Mouse (Mus musculus): ENCODE measurements around the gene Timm44.
A peak's percentile ranks its signal among the peaks of the same experiment; 100 is the strongest.
"Not testable (repeated sequence)": the region's sequence is repeated elsewhere in the genome, so short reads cannot be mapped to it uniquely, and the experiment has no call there.

The Timm44 gene

DNA sequence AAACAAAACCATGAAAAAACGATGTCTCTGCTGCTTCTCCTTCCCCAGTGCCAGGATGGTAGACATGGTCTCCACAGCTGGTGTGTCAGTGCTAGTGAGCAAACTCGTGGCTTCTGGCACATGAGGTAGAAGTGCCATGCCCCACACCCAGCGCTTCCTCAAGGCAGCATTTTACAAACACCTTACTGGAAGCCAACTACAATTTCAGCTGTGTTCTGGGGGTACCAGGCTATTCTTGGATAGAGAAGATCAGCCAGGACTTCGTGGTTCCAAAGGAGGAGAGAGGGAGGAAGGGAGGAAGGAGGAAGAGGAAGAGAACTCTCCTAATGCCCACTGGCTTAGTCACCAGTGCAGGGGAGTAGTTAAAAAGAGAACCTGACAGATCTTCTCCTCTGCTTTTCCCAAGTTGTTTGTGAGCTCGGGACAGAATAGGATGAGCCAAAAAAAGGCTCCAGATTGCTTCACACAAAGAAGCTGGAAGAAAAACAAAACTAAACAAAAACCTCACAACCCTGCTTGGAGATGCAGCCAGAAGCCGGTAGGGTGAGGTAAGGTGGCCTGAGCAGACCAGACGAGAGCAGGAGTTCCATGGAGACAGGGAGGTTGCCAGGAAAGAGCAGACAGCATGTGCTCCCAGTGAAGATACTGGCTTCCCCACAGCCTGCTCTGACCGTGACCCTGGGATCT is 12.5 kb downstream of the Timm44 start:
- DNase-seq, result no peak

DNA sequence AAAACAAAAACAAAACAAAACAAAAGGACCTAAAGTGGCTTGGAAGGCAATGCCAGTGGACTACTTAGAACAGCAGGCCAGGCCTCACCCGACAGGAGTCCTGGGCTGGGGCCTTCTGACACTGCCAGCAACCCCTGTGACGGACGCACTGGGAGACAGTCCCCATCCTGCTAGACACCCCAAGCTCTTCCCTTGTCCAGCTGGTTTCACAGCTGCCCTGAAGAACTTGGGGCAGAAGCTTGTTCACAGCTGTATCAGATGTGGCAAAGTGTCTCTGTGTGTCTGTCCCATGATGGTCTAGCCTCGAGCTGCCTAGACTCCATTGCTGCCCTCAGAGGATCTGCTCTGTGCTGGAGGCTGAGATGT is 15.9 kb downstream of the Timm44 start:
- DNase-seq, result no peak

DNA sequence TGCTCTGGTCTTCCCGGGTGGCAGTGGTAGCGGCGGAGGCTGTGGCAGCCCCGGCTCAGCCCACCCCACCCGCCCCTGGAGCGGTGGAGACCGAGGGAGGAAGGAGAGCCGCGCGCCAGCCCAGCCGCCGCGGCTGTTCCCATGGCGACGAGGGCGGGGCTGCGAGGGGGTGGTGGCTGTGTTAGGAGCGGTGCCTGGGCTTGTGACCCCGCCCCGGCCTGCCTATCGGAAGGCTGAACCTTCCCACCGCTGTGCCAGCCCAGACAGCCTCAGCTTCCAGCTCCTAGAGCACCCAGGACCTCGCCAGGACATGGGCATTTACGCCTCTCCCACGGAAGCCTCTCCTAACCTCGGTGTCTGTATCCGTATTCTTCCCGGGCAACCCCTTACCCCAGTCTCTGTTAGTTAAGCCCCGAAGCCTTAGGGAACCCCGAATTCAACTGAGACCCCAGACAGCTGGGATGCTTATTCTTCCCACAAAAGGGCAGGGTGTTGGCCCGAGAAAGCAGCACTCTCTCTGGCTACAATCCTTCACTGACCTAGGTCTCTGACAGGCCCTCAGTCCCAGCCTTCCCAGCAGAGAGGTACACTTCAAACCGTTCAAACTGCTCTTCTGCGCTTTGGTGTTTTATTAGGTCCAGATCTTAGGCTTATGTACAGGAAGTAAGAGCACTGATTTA is 16.4 kb downstream of the Timm44 start, which contains the start of gene Ctxn1:
TSS of gene Ctxn1 (minus strand) at position 150 of the 680 bp plus-strand sequence.
- DNase-seq, result peak; percentile 70

DNA sequence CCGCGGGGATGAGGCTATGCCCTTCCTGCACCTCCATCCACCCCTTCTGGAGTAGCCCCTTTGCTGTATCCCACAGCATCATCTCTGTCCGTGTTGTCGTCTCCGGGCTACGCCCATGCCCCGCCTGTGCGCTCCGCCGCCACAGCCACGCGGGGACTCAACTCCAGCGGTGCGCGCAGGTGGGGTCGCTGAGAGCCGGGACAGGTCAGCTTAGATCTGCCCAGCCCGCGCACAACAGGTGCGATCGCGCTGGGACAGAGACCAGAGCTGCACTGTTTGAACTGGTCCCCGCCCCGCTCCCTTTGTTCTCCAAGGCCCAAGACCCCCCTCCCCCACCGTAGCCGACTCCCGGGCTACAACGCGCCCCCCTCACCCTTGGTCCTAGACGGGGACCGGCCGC is 17.0 kb downstream of the Timm44 start:
- peak; percentile 46 for DNase-seq

DNA sequence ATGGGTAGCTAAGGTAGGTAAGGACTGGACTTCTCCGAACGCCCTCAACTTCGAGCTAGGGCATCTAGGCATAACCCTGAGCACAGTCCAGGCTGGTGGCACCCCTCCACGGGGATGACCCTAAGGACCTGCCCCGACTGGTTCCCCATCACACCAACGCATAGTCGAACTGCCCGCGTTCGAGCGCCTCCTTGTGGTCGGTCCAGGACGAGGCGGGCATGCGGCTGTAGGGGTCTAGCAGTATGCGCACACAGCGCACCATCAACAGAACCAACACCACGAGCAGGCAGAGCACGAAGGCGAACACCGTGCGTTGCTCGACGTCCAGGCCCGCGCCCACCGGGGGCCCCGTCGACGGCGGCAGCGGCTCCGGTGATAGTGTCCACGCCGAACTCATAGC is 17.5 kb downstream of the Timm44 start:
- peak; percentile 58 for DNase-seq

DNA sequence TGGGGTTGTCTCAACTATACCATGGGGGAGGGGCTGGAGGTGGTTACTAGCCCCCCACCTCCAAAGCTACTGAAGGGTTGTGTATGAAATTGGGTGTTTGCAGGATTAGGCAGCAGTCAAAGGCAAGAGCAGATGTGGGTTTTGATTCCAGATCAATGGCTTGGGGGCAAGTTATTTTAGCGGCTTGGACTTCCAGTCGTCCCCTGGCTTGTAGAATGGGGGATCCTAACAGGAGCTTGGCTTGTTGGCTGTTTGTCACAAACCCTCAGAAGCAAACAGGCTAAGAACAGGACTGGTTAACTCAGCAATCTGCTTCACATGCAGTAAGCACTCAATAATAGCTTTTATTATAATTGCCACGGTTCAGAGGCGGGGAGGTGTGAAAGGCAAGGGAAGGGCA is 18.4 kb downstream of the Timm44 start:
- no peak for DNase-seq

DNA sequence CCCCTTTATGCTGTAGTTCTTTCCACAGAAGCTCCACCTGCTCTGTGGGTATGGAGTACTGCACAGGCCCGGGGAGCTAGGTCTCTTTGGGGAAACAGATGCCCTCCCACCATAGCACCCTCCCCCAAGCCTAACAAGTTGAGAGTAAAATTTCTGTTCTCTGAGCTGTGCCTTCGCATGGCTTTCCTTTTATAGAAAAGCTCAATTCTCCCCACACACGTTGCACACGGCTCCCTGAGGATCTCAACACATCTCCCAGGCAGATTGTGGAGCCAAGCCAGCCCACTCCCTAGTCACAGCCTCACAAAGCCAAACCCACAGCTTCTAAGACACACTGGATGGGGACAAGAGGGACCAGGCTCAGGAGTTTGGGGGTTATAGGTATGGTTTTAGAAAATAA is 18.8 kb downstream of the Timm44 start:
- no peak for DNase-seq

DNA sequence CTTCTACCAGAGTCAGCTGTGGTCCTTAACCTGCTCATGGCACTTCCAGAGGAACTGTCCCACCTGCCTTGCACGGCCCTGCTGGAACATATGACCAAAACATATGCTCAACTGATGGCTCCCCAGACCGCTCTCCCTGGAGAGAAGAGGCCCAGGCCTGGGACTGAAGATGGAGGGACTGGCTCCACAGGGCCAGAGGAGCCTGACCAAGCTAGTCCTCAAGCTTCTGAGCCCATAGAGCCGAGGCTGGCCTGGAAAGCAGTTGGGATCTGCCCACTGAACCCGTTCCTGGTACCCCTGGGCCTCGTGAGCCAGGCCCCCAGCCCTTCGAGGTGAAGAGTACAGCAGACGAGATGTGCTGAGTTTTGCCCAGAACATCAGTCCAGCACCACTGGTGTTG is 20.2 kb downstream of the Timm44 start:
- DNase-seq, result not testable (repeated sequence)

DNA sequence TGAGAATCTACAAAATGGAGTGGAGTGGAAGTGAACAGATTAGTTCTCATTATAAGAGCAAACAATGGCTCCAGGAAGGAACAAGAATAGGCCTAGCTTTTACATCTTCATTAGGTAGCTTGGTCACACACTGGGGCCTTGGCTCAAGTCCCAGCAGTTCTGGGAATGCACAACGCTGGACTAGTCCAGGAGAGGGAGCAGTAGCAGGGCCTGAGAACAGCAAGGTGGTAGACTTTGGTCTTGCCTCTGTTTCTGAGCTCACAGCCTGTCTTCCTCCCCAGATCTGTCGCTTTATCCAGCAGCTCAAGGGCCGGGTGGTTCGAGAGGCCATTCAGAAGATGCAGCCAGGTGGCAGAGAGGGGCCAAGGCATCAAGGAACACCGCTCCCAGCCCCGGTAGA is 21.7 kb downstream of the Timm44 start:
- DNase-seq, result peak; percentile 78

DNA sequence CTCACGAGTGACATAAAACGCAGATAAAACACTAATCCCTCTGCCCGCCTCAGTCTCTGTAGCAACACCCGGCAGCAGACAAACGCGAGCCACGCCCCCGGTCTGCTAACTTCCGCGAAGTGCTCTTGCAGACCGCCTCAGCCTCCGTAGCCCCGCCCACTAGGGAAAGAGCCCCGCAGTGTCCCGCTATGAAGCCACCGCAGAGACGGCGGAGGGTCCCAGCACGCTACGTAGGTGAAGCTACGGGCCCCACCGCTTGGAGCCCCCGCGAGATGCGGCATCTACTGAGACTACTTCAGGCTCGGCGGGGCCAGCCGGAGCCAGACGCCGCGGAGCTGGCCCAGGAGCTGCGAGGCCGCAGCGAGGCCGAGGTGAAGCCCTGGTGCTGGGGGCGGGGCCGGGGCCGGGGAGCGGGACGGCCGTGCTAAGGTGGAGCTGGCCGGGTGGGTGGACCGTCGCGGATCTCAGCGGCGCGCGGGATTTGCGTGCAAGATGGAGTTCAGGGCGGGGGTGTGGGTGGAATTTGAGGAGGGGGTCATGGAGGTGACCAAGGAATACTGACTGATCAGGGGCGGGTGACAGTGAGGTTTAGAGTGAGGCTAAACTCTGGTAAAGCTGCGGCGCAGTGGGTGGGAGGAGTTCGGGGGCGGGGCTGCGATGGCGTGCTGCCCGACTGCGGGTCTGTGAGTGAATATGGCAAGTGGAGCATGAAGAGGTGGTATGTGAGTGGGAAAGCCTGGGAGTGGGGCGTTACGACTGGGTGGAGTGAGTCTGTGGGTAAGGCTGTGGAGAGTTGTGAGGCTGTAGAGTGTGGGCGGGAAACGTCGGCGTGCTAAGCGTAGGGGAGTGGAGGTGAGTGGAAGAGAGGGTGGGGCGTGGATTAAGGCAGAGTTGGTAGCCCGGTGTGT is 22.5 kb downstream of the Timm44 start, which contains the start of gene Snapc2:
TSS of gene Snapc2 (plus strand) at position 147 of the 908 bp plus-strand sequence.
- DNase-seq, result peak; percentile 92

DNA sequence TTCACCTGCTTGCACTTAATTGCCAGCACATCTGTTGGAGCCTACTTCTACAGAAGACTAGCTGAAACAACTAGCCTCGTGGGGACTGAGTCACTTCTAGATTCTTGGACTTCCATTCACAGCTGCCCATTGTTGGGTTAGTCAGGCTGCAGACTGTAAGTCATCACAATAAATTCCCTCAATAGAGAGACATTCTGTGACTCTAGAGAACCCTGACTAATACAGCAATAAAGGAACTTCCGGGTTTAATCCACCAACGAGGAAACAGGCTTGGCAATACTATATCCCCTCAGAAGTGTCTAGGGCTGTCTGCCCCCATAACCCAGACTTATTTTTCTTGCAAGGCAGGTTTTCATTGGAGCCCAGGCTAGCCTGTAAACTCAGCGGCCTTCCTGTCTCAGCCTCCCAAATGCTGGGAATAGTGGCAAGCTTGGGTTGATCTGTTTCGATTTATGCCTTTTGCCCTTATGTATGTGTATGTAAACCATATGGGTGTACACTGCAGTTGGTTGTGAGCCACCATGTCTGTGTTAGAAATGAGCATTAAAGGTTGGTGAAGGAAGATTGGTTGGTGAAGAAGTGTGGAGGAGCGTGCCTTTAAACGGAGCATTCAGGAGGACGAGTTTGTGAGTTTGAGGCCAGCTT is 23.5 kb downstream of the Timm44 start:
- no peak for DNase-seq

DNA sequence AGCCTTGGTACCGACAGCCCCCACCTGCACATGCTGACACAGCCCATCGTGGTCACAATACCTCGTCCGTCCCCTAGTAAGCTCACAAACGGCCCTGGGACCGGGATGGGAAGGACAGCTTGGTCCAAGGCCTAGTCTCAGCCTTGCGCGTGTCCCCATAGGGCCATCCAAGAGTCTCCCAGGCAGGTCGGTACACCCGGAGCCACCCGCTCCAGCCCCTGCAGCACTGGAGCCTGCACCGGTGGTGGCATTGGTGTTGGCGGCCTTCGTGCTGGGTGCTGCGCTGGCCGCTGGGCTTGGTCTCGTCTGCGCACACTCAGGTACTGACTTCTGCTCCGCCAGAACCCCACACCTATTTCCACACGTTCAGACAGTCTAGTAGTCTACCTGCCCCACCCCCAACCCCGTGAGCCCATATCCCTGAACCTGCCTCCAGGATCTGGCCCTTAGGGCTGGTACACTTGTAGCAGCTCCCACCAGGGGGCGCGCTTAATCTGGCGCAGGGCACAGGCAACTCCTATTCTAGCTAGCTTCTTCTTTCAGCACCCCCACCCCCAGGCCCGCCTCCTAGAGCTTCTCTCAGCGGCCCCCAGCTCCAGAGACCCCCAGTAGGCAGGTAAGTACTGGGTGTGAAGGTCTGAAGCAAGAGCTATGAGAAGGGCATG is 25.3 kb downstream of the Timm44 start:
- DNase-seq, result peak; percentile 81

DNA sequence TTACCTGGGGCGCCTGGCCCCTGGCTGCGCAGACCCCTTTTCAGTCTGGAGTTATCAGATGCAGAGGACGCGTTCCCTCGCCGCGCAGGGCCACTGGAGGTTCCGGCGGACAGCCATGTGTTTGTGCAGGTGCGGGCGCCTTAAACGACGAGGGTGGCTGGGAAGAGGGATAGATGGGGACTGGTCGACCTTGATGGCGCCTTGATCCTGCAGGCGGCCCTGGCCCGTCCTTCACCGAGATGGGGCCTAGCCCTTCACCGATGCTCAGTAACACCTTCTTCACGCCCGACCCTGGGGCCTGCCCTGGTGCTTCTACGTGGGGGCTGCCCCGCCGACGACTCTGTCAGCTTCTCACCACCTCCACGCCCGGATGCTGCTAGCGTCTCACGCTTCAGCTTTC is 26.5 kb downstream of the Timm44 start:
- no peak for DNase-seq

DNA sequence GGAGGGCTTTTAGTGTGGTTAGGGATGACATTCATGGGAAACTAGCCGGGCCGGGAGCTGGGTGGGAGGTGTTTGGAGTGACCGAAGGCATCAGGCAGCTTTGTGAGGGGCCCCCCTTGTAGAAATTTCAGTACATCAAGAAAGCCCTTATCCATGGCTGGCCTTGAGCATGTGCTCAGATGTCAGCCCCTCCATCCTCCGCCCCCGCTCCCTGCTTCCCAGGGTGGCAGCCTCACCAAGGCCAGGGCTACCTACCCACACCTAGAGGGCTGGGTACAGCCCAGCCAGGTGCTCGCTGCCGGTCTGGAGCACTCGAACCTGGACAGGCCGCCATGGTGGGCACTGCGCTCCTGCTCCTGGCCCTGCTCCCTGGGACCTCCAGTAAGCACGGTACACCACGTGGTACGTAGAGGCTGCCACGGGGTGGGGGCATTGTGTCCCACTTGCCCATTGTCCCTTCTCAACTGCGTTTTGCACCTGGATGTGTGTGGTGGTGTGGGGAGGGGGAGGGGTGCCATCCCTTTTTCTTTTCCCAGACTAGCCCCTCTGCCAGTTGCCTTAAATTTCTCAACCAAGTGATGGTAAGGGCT is 27.7 kb downstream of the Timm44 start, which contains the start of gene Tgfbr3l:
TSS of gene Tgfbr3l (plus strand) at position 264 of the 590 bp plus-strand sequence.
- peak; percentile 27 for DNase-seq

DNA sequence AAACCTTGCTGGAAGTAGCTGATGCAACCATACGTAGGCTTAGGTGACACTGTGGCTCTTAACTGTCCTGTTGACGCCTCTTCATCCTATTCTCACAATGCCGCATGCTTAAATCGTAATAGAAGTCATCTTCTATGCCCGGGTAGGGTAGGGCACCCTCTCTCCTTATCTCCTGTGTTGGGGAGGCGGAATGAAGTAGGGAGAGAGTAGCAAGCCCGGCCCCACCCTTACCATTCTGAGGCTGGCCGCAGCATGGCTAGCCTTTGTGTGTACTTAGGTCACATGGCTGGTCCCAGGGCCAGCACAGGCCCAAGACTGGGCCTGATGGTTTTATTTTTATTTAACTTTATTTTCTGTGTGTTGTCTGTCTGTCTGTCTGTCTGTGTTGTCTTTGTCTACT is 28.5 kb downstream of the Timm44 start:
- DNase-seq, result no peak

DNA sequence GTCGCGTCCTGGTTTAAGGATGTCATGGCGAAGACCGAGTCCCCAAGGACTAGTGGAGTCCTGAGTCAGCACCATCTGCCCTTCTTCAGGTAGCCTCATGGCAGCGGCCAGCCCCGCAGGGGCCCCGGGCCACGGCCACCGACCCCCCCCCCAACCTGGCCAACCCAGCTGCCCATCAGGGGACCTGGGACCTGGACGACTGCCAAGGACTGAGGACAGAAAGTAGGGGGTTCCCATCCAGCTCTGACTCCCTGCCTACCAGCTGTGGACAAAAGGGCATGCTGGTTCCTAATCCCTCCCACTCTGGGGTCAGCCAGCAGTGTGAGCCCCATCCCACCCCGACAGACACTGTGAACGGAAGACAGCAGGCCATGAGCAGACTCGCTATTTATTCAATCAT is 30.0 kb downstream of the Timm44 start:
- DNase-seq, result peak; percentile 26

DNA sequence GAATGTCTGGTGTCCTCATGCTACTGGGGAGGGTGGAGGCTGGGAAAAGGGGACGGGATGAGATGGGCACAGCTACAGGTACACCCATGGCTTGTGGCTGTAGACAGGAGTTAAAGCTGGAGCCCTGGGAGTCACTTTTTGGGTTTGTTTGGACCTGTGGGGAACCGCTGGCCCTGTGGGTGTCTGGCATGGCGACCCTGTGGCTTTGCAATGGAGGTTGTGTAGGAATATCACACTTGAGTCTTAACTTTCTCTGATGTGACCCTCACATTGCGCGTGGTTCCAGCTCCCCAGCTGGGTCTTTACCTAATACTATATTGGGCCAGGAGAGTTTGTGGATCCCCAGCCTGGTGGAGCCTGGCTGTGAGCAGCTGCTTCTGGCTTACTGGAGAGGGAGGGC is 30.7 kb downstream of the Timm44 start:
- DNase-seq, result no peak

DNA sequence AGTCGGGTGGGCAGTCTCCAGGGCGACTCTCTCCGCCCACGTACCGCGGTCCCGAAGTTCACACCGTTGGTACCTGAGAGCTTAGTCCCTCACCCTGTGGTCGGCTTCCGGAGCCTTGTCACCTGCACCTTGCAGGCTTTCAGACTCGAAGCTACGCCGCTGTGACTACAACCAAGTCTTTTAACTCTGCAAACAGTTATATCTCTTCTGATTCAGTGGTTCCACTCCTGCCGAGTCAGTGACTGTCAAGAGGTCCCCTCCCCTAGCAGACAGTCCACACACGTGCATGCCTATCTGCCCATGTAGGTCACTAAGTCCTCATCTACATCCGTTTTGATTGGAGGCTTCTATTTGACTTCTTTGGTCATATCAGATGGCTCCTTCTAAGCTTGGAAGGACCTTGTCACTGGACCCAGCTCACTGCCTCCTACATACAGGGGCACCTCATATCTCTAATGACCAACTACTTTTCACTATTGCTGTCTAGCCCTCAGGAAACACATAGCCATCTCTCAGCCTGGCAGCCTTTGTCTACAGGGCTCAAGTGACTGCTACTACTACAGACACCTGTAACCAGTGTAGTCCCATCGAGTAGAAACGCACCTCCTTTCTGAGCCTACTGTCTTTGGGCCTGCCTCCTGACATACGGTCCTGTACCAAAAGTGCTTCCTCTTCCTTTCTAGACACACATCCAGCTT is 36.4 kb downstream of the Timm44 start:
- no peak for DNase-seq

DNA sequence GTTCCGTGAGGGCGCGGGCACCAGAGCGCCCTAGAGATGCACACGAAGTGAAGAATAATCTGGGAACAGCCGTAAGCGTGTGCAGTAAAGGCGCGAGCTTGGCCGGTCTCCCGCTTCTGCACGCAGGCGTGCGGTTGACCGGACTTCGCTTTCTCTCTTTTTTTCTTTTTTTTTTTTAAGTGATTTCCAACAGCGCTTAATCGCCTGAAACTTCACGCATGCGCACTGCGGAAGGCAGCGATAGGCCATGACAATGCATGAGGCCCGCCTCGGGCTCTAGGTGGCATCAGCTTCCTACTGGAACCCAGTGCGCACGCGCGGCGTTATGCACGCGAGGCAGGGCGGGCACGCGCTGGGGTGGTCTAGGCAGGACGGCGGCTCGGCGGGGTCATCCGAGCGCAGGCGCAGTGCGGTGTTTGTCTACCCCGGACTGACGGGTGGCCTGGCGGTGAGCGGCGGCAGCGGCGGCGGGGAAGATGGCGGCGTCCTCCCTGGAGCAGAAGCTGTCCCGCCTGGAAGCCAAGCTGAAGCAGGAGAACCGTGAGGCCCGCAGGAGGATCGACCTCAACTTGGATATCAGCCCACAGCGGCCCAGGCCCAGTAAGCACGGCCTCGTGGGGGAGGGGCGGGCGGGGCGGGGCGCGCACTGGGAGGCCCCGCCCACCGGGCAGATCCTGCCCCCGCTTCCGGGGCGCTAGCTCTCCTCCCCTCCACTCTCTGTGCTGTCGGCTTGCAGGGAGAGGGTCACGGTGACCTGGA is 37.1 kb downstream of the Timm44 start, which contains the start of the genes Map2k7 and Gm49320:
TSS of gene Map2k7 (plus strand) at position 307 of the 759 bp plus-strand sequence.
TSS of gene Gm49320 (plus strand) at position 432 of the 759 bp plus-strand sequence.
- DNase-seq, result peak; percentile 100

DNA sequence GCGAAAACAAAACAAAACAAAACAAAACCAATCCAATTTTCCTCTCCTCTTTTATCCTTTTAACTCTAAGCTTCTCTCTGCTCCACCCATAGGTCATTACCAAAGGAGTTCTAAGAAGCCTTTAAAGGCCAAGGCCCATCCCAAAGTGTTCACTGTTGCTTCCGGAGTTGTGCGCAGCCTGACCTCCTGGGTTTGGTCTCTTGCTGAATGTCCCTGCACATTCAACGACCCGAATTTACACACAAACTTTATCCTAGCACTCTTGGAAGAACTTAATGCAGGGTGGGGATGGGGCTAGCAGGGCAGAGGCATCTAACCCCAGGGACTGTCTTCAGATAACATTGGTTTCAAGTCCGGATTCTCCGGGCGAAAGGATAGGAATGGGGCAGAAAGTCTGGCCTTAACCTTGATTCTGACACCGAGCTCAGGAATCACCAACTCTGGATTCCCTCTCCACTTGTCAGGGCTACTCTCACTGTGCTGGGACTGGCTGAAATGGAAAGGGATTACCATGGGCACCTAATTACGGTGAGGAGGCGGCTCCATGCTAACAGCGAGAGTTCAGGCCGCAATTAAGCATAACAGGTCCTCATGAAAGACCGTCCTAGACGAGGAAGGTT is 37.8 kb downstream of the Timm44 start:
- no peak for DNase-seq
